Mouse (Mus musculus) neural tube, embryonic 13.5 days (tissue): Measurements from ENCODE around the gene St6galnac4. TPM values are rescaled to one million over a fixed set of nuclear protein-coding genes. Genes with fewer than 3 reads are reported as not detected.

ENCODE experiments used
- ATAC-seq: fragments of 200-750 bp; cut with Nextera tagmentation; 2 replicates; pipeline ENCODE4 v1.8.0; 2017; ENCODE audit warnings: low read depth, mild to moderate bottlenecking, moderate TSS enrichment, moderate library complexity
- H3K27ac ChIP-seq: fragments of 300-500 bp; sonication (generic); replicated peaks from 2 replicates; pipeline ENCODE4 v1.5.1; 2015; ENCODE audit warnings: moderate library complexity, mild to moderate bottlenecking, inconsistent platforms
- H3K27me3 ChIP-seq: fragments of 300-500 bp; sonication (generic); 2 replicates; pipeline ENCODE4 v1.6.1; 2015; ENCODE audit warnings: mild to moderate bottlenecking, inconsistent platforms
- H3K36me3 ChIP-seq: fragments of 300-500 bp; sonication (generic); 2 replicates; pipeline ENCODE4 v1.6.1; 2015; ENCODE audit warnings: mild to moderate bottlenecking, inconsistent platforms
- H3K4me1 ChIP-seq: fragments of 300-500 bp; sonication (generic); replicated peaks from 2 replicates; pipeline ENCODE4 v1.6.1; 2015; ENCODE audit warnings: inconsistent platforms
- H3K4me2 ChIP-seq: fragments of 300-500 bp; sonication (generic); 2 replicates; pipeline ENCODE4 v1.6.1; 2015; ENCODE audit warnings: inconsistent platforms, mild to moderate bottlenecking, moderate library complexity
- H3K4me3 ChIP-seq: fragments of 300-500 bp; sonication (generic); 2 replicates; pipeline ENCODE4 v1.5.1; 2015; ENCODE audit warnings: mild to moderate bottlenecking, inconsistent platforms
- H3K9ac ChIP-seq: fragments of 300-500 bp; sonication (generic); 2 replicates; pipeline ENCODE4 v1.6.1; 2015; ENCODE audit warnings: moderate library complexity, mild to moderate bottlenecking, inconsistent platforms
- H3K9me3 ChIP-seq: fragments of 300-500 bp; sonication (generic); 2 replicates; pipeline ENCODE4 v1.6.1; 2016; ENCODE audit warnings: inconsistent platforms
- WGBS: fragments of 180-500 bp; shearing (Covaris S2); methylation state at CpG from one replicate; pipeline ENCODE4 v1.1.7; 2015; 5-methylcytosine and 5-hydroxymethylcytosine counted together
- polyA plus RNA-seq: library from polyadenylated mRNA; unstranded; fragments of >200 nt; fragmentation: Nextera tagmentation; extraction: Ambion mirVana; gene quantifications from 2 replicates; pipeline ENCODE4 v1.2.1, GENCODE M21; 2015

The St6galnac4 gene
- polyA plus RNA-seq, 1 experiment from 2014 or later, result 25.3 TPM

- H3K4me2 ChIP-seq, result peak within 1 kb of the TSS; percentile 95
- 79% methylated on average over 6 of the region's 6 CpGs for WGBS
- peak within 1 kb of the TSS; percentile 53 for H3K4me3 ChIP-seq
- peak within 1 kb of the TSS; percentile 78 for H3K9ac ChIP-seq
- peaks cover 32% of the 10 kb centered on the region for H3K4me1 ChIP-seq
- ATAC-seq, result no peak
- H3K36me3 ChIP-seq, result peaks cover 11% of the 10 kb centered on the region; the same call in 1 of the 2 replicates
- 0 out of 2 replicates have a peak within 1 kb of the TSS, but pooled peaks have one; percentile 25 for H3K27ac ChIP-seq
- H3K9me3 ChIP-seq, result no peaks in the 10 kb centered on the region
- peaks cover 29% of the 10 kb centered on the region for H3K27me3 ChIP-seq
Measured at GRCm38 (mm10) chr2:32574497-32574896, 12.4 kb upstream of the St6galnac4 start, which contains the start of gene Pip5kl1. Pip5kl1 (plus strand) TSS chr2:32574797.

- no peak; the same call in 1 of the 2 replicates for ATAC-seq
- peak overlapping the region; percentile 78 for H3K9ac ChIP-seq
- H3K36me3 ChIP-seq, result peaks cover 11% of the 10 kb centered on the region; the same call in 1 of the 2 replicates
- peaks cover 32% of the 10 kb centered on the region for H3K4me1 ChIP-seq
- H3K9me3 ChIP-seq, result no peaks in the 10 kb centered on the region
- H3K27me3 ChIP-seq, result peaks cover 34% of the 10 kb centered on the region
- peak overlapping the region; percentile 95 for H3K4me2 ChIP-seq
- peak overlapping the region; percentile 53 for H3K4me3 ChIP-seq
- 1% methylated on average over 26 of the region's 26 CpGs for WGBS
- H3K27ac ChIP-seq, result 0 out of 2 replicates have a peak overlapping the region, but pooled peaks have one; percentile 25
Measured at GRCm38 (mm10) chr2:32574901-32575585, 11.9 kb upstream of the St6galnac4 start.

GRCm38 (mm10) chr2:32575586-32576160, 11.2 kb upstream of the St6galnac4 start, which contains the start of gene 9430097D07Rik:
9430097D07Rik (minus strand) TSS chr2:32575684.
- Histone ChIP-seq H3K9me3 (no peaks in the 10 kb centered on the region), H3K27ac (0 out of 2 replicates have a peak within 1 kb of the TSS, but pooled peaks have one; percentile 25), H3K9ac (peak within 1 kb of the TSS; percentile 78), H3K4me3 (peak within 1 kb of the TSS; percentile 53), H3K4me2 (peak within 1 kb of the TSS; percentile 95), H3K36me3 (peaks cover 11% of the 10 kb centered on the region; the same call in 1 of the 2 replicates), H3K27me3 (peaks cover 37% of the 10 kb centered on the region), H3K4me1 (peaks cover 27% of the 10 kb centered on the region)
- peak; percentile 76 for ATAC-seq
- whole genome bisulfite sequencing, result 7% methylated on average over 28 of the region's 28 CpGs

- Histone ChIP-seq H3K4me3 (no peak overlapping the region), H3K4me1 (peaks cover 23% of the 10 kb centered on the region), H3K27ac (no peak overlapping the region), H3K9ac (peak overlapping the region; percentile 78; the same call in 1 of the 2 replicates), H3K4me2 (no peak overlapping the region), H3K36me3 (peaks cover 11% of the 10 kb centered on the region; the same call in 1 of the 2 replicates), H3K9me3 (no peaks in the 10 kb centered on the region), H3K27me3 (peaks cover 37% of the 10 kb centered on the region)
- no peak for ATAC-seq
- 89% methylated on average over 9 of the region's 9 CpGs for WGBS
Measured at GRCm38 (mm10) chr2:32576532-32576931, 10.4 kb upstream of the St6galnac4 start.

- H3K4me3 ChIP-seq, result no peak overlapping the region
- no peak overlapping the region for H3K9ac ChIP-seq
- H3K27ac ChIP-seq, result no peak overlapping the region
- H3K4me1 ChIP-seq, result peaks cover 23% of the 10 kb centered on the region
- ATAC-seq, result no peak
- H3K4me2 ChIP-seq, result no peak overlapping the region
- 38% methylated on average over 27 of the region's 30 CpGs for WGBS
- H3K9me3 ChIP-seq, result no peaks in the 10 kb centered on the region
- peaks cover 44% of the 10 kb centered on the region for H3K27me3 ChIP-seq
- 0 out of 2 replicates have a peak, but pooled peaks cover 3% of the 10 kb centered on the region for H3K36me3 ChIP-seq
Measured at GRCm38 (mm10) chr2:32578146-32579046, 8.5 kb upstream of the St6galnac4 start.

GRCm38 (mm10) chr2:32581450-32582095, 5.3 kb upstream of the St6galnac4 start:
- Histone ChIP-seq H3K36me3 (no peaks in the 10 kb centered on the region), H3K4me2 (peak overlapping the region; percentile 49), H3K4me1 (peaks cover 16% of the 10 kb centered on the region), H3K4me3 (peak overlapping the region; percentile 34), H3K27me3 (peaks cover 42% of the 10 kb centered on the region), H3K27ac (peak overlapping the region; percentile 23; the same call in 1 of the 2 replicates), H3K9me3 (no peaks in the 10 kb centered on the region), H3K9ac (0 out of 2 replicates have a peak overlapping the region, but pooled peaks have one; percentile 36)
- ATAC-seq, result peak; percentile 54; the same call in 1 of the 2 replicates
- WGBS, result 37% methylated on average over 19 of the region's 19 CpGs

GRCm38 (mm10) chr2:32582830-32583799, 3.8 kb upstream of the St6galnac4 start:
- 12% methylated on average over 37 of the region's 37 CpGs for WGBS
- Histone ChIP-seq H3K4me2 (peak overlapping the region; percentile 52), H3K27ac (no peak overlapping the region), H3K36me3 (no peaks in the 10 kb centered on the region), H3K27me3 (peaks cover 27% of the 10 kb centered on the region), H3K9ac (peak overlapping the region; percentile 52), H3K9me3 (no peaks in the 10 kb centered on the region), H3K4me1 (peaks cover 27% of the 10 kb centered on the region), H3K4me3 (peak overlapping the region; percentile 23)
- ATAC-seq, result peak; percentile 75

GRCm38 (mm10) chr2:32585149-32585714, 1.7 kb upstream of the St6galnac4 start:
- Histone ChIP-seq H3K9ac (no peak overlapping the region), H3K27ac (no peak overlapping the region), H3K9me3 (no peaks in the 10 kb centered on the region), H3K36me3 (no peaks in the 10 kb centered on the region), H3K4me2 (no peak overlapping the region), H3K4me1 (peaks cover 47% of the 10 kb centered on the region), H3K4me3 (no peak overlapping the region), H3K27me3 (peaks cover 8% of the 10 kb centered on the region)
- WGBS, result 90% methylated on average over 7 of the region's 7 CpGs
- no peak for ATAC-seq

- Histone ChIP-seq H3K27ac (no peak overlapping the region), H3K27me3 (no peaks in the 10 kb centered on the region; the same call in 1 of the 2 replicates), H3K36me3 (no peaks in the 10 kb centered on the region), H3K9ac (peak overlapping the region; percentile 77), H3K4me3 (peak overlapping the region; percentile 53), H3K4me2 (peak overlapping the region; percentile 61), H3K4me1 (peaks cover 45% of the 10 kb centered on the region), H3K9me3 (no peaks in the 10 kb centered on the region)
- 53% methylated on average over 9 of the region's 9 CpGs for whole genome bisulfite sequencing
- ATAC-seq, result no peak
Measured at GRCm38 (mm10) chr2:32587731-32588321, 931 bp downstream of the St6galnac4 start.
